Mouse (Mus musculus) embryonic facial prominence, embryonic 14.5 days (tissue): Measurements from ENCODE around the gene Spata2. TPM values are rescaled to one million over a fixed set of nuclear protein-coding genes. Genes with fewer than 3 reads are reported as not detected.

Source experiments
- ATAC-seq: fragments of 200-750 bp; cut with Nextera tagmentation; 2 replicates; pipeline ENCODE4 v1.8.0; 2017; ENCODE audit warnings: low read depth, moderate number of reproducible peaks, moderate TSS enrichment
- DNase-seq: peaks from one replicate; pipeline ENCODE4 v3.0.0-alpha.2; 2015; ENCODE audit warnings: low spot score
- H3K27ac ChIP-seq: fragments of 300-500 bp; sonication (generic); replicated peaks from 2 replicates; pipeline ENCODE4 v1.5.1; 2014; ENCODE audit warnings: low read depth, mild to moderate bottlenecking, low read length, moderate library complexity
- H3K27me3 ChIP-seq: fragments of 300-500 bp; sonication (generic); replicated peaks from 2 replicates; pipeline ENCODE4 v1.6.1; 2014; ENCODE audit warnings: low read length; ENCODE audit not compliant: control insufficient read depth, insufficient read depth
- H3K36me3 ChIP-seq: fragments of 300-500 bp; sonication (generic); 2 replicates; pipeline ENCODE4 v1.6.1; 2014; ENCODE audit warnings: low read length, mixed read lengths; ENCODE audit not compliant: control insufficient read depth, insufficient read depth
- H3K4me1 ChIP-seq: fragments of 300-500 bp; sonication (generic); 2 replicates; pipeline ENCODE4 v1.6.1; 2014; ENCODE audit warnings: antibody characterized with exemption, low read length; ENCODE audit not compliant: control insufficient read depth, insufficient read depth
- H3K4me2 ChIP-seq: fragments of 300-500 bp; sonication (generic); 2 replicates; pipeline ENCODE4 v1.6.1; 2014; ENCODE audit warnings: low read depth, mild to moderate bottlenecking, low read length, moderate library complexity, mixed read lengths
- H3K4me3 ChIP-seq: fragments of 300-500 bp; sonication (generic); 2 replicates; pipeline ENCODE4 v1.5.1; 2014; ENCODE audit warnings: low read depth, mild to moderate bottlenecking, low read length
- H3K9ac ChIP-seq: fragments of 300-500 bp; sonication (generic); 2 replicates; pipeline ENCODE4 v1.6.1; 2014; ENCODE audit warnings: low read depth, mild to moderate bottlenecking, low read length, moderate library complexity, mixed read lengths
- H3K9me3 ChIP-seq: fragments of 300-500 bp; sonication (generic); 2 replicates; pipeline ENCODE4 v1.6.1; 2016; ENCODE audit warnings: low read length; ENCODE audit not compliant: control insufficient read depth
- WGBS: fragments of 180-500 bp; shearing (Covaris S2); extraction: QIAGEN DNeasy Blood & Tissue Kit; methylation state at CpG from one replicate; pipeline ENCODE4 v1.1.7; 2014; 5-methylcytosine and 5-hydroxymethylcytosine counted together
- polyA plus RNA-seq: library from polyadenylated mRNA; unstranded; fragments of >200 nt; fragmentation: Nextera tagmentation; extraction: Ambion mirVana; gene quantifications from 2 replicates; pipeline ENCODE4 v1.2.1, GENCODE M21; 2014

Spata2 gene
- polyA plus RNA-seq, 1 experiment from 2014 or later: 14.2 TPM

DNA sequence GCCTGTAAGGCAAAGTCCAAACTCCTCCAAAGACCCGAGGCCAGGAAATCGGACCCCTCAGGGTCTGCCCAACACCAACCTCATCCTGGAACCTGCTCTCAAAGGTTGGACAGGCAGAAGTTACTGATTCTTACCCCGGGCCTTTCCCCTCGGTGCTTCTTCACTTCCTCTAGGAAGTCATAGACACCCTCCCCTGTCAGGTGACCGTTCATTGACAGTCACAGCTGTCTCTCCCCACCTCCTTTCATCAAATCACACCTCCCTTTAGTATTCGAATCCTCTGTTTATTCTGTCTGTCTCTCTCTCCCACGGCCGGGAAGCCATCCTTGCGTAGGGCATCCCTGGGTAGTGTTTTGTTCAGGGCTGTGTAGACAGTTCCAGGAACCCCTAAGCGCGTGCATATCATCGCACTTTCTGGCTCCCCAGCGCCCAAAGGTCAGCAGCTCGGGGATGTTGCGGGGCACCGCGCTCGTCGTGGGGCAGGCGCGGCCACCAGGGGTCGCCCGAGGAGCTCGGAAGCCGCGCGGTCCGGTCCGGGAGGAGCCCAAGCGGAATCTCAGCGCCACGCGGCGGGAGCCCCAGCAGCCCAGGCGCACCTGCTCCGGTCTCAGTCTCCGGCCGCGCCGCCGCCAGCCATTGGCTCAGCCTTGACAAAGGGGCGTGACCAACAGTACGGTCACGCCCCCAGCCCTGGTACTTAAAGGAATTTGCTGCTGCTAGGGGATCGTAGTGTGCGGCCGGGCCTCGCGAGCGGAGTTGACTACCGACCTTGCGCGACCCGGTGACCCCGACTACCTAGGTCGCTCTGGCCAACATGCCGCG lies 45.0 kb upstream of the Spata2 start, which contains the start of gene Snai1:
Gene Snai1 (plus strand): TSS at position 720 of the 822 bp plus-strand sequence.
- DNase-seq (peak; percentile 99), ATAC-seq (peak; percentile 97)
- Histone ChIP-seq H3K27ac (peak within 1 kb of the TSS; percentile 95), H3K36me3 (peaks cover 34% of the 10 kb centered on the region), H3K9ac (peak within 1 kb of the TSS; percentile 77), H3K4me3 (peak within 1 kb of the TSS; percentile 77), H3K4me2 (peak within 1 kb of the TSS; percentile 89), H3K27me3 (peaks cover 16% of the 10 kb centered on the region), H3K4me1 (peaks cover 20% of the 10 kb centered on the region), H3K9me3 (no peaks in the 10 kb centered on the region)
- 2% methylated on average over 42 of the region's 58 CpGs for WGBS

DNA sequence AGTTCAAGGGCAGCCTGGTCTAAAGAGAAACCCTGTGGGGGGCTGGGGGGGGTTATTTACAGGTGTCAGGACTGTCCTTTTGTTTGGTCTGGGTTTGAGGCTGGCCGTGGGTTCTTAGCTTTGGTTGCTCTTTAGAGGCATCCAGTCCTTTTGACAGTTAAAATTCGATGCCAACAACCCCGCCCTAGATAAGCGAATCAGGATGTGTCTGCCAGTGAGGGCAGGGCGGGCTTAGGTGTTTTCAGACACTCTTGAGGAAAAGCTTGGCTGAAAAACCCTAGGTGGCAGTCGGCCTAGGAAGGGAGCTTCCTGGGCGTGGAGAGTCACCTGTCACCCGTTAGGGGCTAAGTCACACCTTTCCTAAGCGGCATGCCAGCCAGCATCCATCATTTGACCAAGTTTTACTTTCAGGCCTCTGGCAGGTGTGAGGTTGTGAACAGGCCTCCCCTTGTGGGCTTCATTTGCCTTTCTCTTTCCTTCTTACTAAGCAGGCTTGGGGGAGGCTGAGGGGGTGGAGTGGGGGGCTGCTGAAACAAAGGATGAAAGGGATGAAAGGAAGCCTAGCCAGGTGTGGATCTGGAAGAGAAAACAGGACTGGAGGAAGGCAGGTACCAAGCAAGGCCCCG lies 43.7 kb upstream of the Spata2 start:
- 46% methylated on average over 10 of the region's 10 CpGs for WGBS

DNA sequence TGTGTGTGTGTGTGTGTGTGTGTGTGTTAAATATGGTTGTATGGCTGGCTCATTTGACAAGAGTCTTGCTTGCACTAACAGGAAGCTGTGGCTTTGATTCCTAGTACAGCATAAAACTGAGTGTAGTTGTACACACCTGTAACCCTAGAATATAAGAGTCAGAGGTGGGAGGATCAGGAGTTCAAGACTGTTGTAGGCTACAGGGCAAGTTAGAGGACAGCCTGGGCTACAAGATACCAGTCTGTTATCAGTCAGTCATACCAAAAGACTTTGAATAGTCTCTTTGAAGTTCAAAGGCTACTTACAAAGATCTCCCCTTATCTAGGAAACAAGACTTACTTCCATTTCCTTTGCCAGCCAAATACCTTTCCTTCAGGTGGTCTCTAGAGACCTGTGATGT lies 41.2 kb upstream of the Spata2 start:
- H3K36me3 ChIP-seq: peaks cover 2% of the 10 kb centered on the region; the same call in 1 of the 2 replicates
- ATAC-seq (no peak), DNase-seq (no peak)
- H3K4me3 ChIP-seq: no peak overlapping the region
- H3K27me3 ChIP-seq: peaks cover 16% of the 10 kb centered on the region
- no peaks in the 10 kb centered on the region for H3K9me3 ChIP-seq
- no peaks in the 10 kb centered on the region for H3K4me1 ChIP-seq
- H3K4me2 ChIP-seq: no peak overlapping the region
- no peak overlapping the region for H3K9ac ChIP-seq
- no peak overlapping the region for H3K27ac ChIP-seq

More for the DNA sequence above, 43.7 kb upstream of the Spata2 start:
- DNase-seq (no peak), ATAC-seq (no peak)
- Histone ChIP-seq H3K9ac (0 out of 2 replicates have a peak overlapping the region, but pooled peaks have one; percentile 2), H3K4me3 (no peak overlapping the region), H3K36me3 (peaks cover 23% of the 10 kb centered on the region), H3K4me1 (peaks cover 8% of the 10 kb centered on the region), H3K9me3 (no peaks in the 10 kb centered on the region), H3K27ac (no peak overlapping the region), H3K4me2 (no peak overlapping the region), H3K27me3 (peaks cover 16% of the 10 kb centered on the region)

DNA sequence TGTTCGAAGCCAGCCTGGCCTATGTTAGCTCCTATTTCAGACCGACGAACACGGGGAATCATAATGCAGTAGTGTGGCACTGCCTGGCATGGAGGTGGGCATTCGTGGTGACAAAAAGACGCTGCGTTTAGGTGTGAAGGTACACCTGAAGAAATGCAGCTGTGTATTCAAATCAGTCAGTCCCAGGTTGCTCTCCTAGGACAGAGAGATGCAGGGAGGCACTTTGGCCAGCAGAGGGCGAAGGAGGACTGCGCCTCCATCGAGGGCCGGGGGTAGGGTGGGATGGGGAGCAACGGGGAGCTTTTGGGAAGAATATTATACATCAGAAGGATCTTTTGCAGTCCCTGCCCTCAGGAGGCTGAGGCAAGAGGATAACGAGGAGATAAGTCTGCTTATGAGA lies 39.4 kb upstream of the Spata2 start:
- H3K9me3 ChIP-seq: no peaks in the 10 kb centered on the region
- H3K4me1 ChIP-seq: no peaks in the 10 kb centered on the region
- peak; percentile 16 for DNase-seq
- H3K4me2 ChIP-seq: no peak overlapping the region; the same call in 1 of the 2 replicates
- no peak overlapping the region for H3K27ac ChIP-seq
- H3K4me3 ChIP-seq: no peak overlapping the region
- no peak overlapping the region for H3K9ac ChIP-seq
- H3K36me3 ChIP-seq: no peaks in the 10 kb centered on the region
- 18% methylated on average over 13 of the region's 13 CpGs for WGBS
- ATAC-seq: 0 out of 2 replicates have a peak, but pooled peaks have one; percentile 35
- H3K27me3 ChIP-seq: peaks cover 10% of the 10 kb centered on the region

DNA sequence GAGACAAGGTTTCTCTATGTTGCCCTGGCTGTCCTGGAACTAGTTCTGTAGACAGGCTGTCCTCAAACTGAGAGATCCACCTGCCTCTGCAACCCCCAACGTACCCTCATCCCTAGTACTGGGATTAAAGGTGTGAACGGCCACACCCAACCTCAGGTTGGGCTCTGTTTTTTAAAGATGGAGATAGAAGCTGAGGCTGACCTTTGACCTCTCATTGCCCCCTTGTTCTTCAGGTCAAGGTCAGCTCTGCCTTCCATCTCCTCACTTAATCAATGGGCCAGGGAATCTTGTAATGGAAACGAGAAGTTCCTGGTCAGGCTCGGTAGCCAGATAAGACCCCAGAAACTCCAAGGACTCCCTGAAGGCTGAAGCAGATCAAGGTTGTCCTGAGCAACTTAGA lies 37.8 kb upstream of the Spata2 start:
- ATAC-seq (no peak), DNase-seq (no peak)
- Histone ChIP-seq H3K27ac (no peak overlapping the region), H3K4me2 (no peak overlapping the region), H3K9ac (no peak overlapping the region), H3K4me3 (no peak overlapping the region), H3K27me3 (no peaks in the 10 kb centered on the region), H3K9me3 (no peaks in the 10 kb centered on the region), H3K4me1 (no peaks in the 10 kb centered on the region), H3K36me3 (no peaks in the 10 kb centered on the region)
- 75% methylated on average over 4 of the region's 4 CpGs for WGBS

DNA sequence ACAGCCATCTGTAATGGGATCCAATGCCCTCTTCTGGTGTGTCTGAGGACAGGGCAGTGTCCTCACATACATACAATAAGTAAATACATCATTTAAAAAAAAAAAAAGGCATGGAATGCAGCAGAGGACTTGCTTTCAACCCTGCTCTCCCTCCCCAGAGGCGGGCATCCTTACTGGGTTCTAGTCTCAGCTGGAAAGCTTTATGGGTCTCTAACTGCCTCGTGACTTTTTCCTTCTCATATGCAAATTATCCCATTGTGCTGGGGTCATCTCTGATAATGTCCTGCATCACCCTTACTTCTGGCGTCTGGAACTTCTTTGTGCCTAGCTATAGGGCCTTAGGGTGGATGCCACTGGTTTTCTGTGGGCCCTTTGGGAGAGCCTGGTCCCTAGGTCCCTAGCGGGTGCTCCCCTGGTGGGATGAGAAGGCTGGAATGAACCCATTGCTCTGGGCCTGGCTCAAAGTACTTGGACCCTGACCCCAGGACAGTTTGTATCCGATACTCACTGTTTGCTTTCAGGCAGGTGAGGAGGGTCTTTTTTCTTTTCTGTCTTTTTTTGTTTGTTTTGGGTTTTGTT lies 37.3 kb upstream of the Spata2 start:
- Histone ChIP-seq H3K27ac (no peak overlapping the region), H3K36me3 (no peaks in the 10 kb centered on the region), H3K4me2 (no peak overlapping the region), H3K9ac (no peak overlapping the region), H3K27me3 (no peaks in the 10 kb centered on the region), H3K9me3 (no peaks in the 10 kb centered on the region), H3K4me3 (no peak overlapping the region), H3K4me1 (no peaks in the 10 kb centered on the region)
- WGBS: 51% methylated on average over 5 of the region's 5 CpGs
- DNase-seq (no peak), ATAC-seq (no peak)

DNA sequence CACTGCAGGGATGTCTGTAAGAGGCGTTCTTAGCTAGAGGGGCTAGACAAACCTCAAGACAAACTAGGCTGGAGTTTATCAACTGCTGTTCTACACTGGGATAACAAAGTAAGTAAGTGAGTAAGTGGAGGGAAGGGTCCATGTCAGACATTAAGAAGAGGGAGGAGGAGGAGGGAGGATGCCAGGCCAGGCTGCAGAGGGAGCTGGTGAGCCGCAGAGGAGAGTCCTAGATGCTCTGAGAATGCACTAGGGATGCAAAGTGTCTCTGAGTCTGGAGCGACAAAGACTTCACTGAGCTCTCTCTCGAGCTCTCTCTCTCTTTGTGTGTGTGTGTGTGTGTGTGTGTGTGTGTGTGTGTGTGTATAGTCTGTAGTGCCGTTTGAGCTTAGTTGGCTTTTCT lies 35.6 kb upstream of the Spata2 start:
- peak; percentile 16 for DNase-seq
- 11% methylated on average over 5 of the region's 5 CpGs for WGBS
- H3K4me1 ChIP-seq: no peaks in the 10 kb centered on the region
- no peaks in the 10 kb centered on the region for H3K27me3 ChIP-seq
- no peak overlapping the region for H3K4me3 ChIP-seq
- no peak overlapping the region for H3K27ac ChIP-seq
- no peaks in the 10 kb centered on the region for H3K9me3 ChIP-seq
- no peak overlapping the region for H3K4me2 ChIP-seq
- H3K9ac ChIP-seq: no peak overlapping the region
- ATAC-seq: no peak
- no peaks in the 10 kb centered on the region for H3K36me3 ChIP-seq

DNA sequence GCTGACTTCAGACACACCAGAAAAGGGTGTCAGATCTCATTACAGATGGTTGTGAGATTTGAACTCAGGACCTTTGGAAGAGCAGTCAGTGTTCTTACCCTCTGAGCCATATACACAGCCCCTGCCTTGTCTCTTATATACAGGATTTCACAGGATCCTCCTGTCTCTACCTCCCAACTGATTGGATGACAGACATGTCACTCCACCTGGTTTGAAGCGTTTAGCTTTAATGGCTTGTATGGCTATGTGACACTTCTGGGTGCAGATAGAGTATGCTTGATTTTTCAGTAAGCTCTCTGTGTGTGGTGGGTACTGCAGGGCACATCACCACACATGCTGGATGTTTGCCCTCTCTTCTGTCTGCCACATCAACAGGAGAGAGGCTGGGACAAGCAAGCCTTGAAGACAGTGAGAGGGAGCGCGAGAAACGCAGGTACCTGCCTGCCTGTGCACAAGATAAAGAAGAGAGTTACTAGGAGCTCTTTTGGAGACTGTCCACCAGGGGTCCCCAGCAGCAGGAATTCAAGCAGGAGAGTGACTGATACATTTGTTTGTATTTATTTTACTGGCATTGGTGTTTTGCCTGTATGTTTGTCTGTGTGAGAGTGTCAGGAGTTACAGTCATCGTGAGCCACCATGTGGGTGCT lies 27.0 kb upstream of the Spata2 start:
- H3K4me3 ChIP-seq: no peak overlapping the region
- H3K27me3 ChIP-seq: no peaks in the 10 kb centered on the region
- ATAC-seq (no peak), DNase-seq (no peak)
- H3K4me1 ChIP-seq: no peaks in the 10 kb centered on the region
- no peaks in the 10 kb centered on the region for H3K9me3 ChIP-seq
- peaks cover 42% of the 10 kb centered on the region for H3K36me3 ChIP-seq
- 76% methylated on average over 5 of the region's 5 CpGs for WGBS
- H3K4me2 ChIP-seq: no peak overlapping the region
- no peak overlapping the region for H3K9ac ChIP-seq
- no peak overlapping the region for H3K27ac ChIP-seq
